Mouse (Mus musculus): Measurements from ENCODE around the gene Hoxa5. TPM values are rescaled to one million over a fixed set of nuclear protein-coding genes. Genes with fewer than 3 reads are reported as not detected.

Gene Hoxa5
- polyA plus RNA-seq, 1 experiment = 0.06 TPM

DNA sequence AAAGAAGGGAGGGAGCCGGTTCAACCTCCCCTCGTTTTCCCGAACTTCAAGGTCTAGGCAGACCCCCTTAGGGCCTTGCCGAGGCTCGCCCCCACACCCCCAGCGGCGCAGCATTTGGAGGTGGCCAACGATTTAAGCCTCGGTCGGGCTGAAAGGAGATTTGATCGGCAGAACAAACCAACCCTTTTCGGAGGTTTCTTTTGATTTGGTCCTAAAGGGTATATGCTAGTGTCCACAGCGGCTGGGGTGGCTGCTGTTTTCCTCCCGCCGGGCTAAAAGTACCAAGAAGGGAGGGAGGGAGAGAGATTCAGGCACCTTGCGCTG lies 45.0 kb upstream of the Hoxa5 start:
- Histone ChIP-seq H3K27me3 (ENCODE audit: control insufficient read depth, insufficient read depth, low read length) (peaks cover 28% of the 10 kb centered on the region), H3K27ac (ENCODE audit: control insufficient read depth, insufficient read depth, low read depth, low read length) (no peak overlapping the region), H3K4me1 (ENCODE audit: control insufficient read depth, insufficient read depth, low read length) (peaks cover 15% of the 10 kb centered on the region), H3K4me3 (ENCODE audit: control insufficient read depth, low read depth, low read length) (no peak overlapping the region), H3K36me3 (ENCODE audit: control insufficient read depth, insufficient read depth, low read length) (no peaks in the 10 kb centered on the region)
- TF ChIP-seq CTCF (IDR thresholded peaks at IDR 0.05; ENCODE audit: control insufficient read depth, insufficient read depth, insufficient replicate concordance, low read depth, low read length) (no peak), POLR2A (IDR thresholded peaks at IDR 0.05; ENCODE audit: control insufficient read depth, low read depth, low read length) (no peak)

DNA sequence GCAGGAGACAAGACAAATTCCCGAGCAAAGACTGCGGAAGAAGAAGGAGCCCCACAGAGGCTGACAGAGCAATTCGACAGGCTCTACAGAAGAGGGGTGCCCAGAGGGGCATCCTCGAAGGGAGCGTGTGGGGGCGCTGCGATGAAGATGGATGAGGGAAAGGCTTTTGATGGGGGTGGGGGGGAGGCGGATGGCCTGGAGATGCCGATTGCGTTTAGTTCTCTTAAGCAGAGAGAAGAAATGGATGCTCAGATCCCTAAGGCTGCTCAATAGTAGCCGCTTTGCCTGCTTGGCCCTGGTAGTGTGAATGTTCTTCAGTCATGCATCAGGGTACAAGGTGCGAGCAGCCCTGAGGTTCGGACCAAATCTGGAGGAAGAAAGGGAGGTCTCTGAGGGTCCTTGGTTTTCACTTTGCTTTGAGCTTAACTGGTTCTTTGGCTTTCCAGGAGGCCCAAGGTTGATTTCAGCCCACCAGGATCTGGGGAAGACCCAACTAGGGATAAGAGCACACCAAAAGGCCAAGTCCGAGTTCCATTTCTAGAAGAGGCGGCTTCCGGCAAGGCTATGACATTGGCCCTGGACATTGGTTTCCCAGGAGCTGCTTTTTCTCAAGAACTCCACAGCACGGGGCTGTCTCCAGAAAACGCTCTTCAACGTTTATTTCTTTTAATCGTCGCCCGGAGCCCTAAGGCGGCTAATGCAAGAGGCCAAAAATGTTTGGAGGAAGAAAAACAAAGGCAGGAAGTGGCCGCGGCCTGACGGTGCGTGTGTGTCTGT lies 44.4 kb upstream of the Hoxa5 start:
- no peak overlapping the region for H3K4me3 ChIP-seq (ENCODE audit: control insufficient read depth, low read depth, low read length)
- H3K27me3 ChIP-seq (ENCODE audit: control insufficient read depth, insufficient read depth, low read length) = peaks cover 30% of the 10 kb centered on the region
- H3K4me1 ChIP-seq (ENCODE audit: control insufficient read depth, insufficient read depth, low read length) = peaks cover 17% of the 10 kb centered on the region
- TF ChIP-seq CTCF (IDR thresholded peaks at IDR 0.05; ENCODE audit: control insufficient read depth, insufficient read depth, insufficient replicate concordance, low read depth, low read length) = no peak
- no peak for TF ChIP-seq POLR2A (IDR thresholded peaks at IDR 0.05; ENCODE audit: control insufficient read depth, low read depth, low read length)
- no peak overlapping the region for H3K27ac ChIP-seq (ENCODE audit: control insufficient read depth, insufficient read depth, low read depth, low read length)
- no peaks in the 10 kb centered on the region for H3K36me3 ChIP-seq (ENCODE audit: control insufficient read depth, insufficient read depth, low read length)

DNA sequence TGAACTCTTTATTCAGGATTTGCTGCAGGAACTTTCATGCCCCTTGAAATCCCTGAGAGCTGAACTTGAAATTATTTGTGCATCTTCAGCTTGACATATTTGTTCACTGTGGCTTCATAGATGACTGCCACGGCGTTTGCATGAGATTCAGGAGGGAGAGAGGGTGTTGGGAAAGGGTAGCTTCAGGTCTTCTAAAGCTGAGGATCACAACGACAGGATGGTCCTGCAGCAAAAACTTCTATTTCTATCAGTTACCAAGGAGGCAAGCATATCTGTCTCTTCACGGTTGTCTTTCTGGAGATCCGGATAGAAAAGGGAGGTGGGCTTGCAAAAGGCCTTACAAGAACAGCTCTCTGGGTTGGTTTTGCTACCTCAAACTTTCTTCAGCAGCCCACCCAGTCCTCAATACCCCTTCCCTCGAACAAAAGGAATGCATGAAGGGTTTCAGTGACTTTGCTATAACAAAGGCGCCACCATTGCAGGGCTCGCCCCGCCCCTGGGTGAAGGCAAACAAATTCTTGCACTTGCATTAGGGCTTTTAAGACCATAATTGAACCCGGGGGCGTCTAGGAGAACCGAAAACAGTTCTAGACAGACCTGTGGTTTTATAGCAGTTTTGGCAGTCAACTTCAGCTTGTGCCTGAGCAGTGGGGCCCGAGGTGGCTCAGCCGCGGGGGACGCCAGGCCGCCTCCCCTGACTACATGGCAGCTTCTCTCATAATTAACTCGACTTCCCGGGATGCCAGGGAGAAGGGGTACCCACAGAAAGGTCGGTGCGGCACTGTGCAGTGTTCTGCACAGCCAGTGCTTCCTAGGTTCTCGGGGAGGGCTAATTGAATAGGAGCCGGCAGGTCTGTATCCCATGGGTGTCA lies 43.6 kb upstream of the Hoxa5 start:
- no peak overlapping the region for H3K4me3 ChIP-seq (ENCODE audit: control insufficient read depth, low read depth, low read length)
- TF ChIP-seq CTCF (IDR thresholded peaks at IDR 0.05; ENCODE audit: control insufficient read depth, insufficient read depth, insufficient replicate concordance, low read depth, low read length) (no peak), POLR2A (IDR thresholded peaks at IDR 0.05; ENCODE audit: control insufficient read depth, low read depth, low read length) (no peak)
- peaks cover 32% of the 10 kb centered on the region for H3K27me3 ChIP-seq (ENCODE audit: control insufficient read depth, insufficient read depth, low read length)
- H3K36me3 ChIP-seq (ENCODE audit: control insufficient read depth, insufficient read depth, low read length) = no peaks in the 10 kb centered on the region
- no peak overlapping the region for H3K27ac ChIP-seq (ENCODE audit: control insufficient read depth, insufficient read depth, low read depth, low read length)
- peaks cover 13% of the 10 kb centered on the region for H3K4me1 ChIP-seq (ENCODE audit: control insufficient read depth, insufficient read depth, low read length)

DNA sequence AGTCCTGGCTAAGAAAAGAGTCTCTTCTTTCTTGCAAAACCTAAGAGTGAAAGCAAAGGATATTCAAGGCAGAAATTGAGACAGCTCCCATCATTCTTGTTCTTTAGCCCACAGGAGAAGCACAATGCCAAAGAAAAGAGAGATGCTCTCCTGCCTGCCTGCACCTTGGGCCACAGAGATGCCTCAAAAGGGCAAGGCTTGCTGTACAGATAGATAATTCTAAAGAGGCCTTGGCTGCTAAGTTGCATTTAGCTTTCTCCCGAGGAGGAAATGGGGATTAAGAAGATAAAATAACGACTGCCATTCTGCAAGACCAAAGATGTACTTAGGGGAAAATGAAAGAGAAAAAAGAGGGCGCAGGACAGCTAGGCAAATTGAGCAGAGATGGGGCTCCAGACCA lies 42.5 kb upstream of the Hoxa5 start:
- Histone ChIP-seq H3K27me3 (ENCODE audit: control insufficient read depth, insufficient read depth, low read length) (peaks cover 27% of the 10 kb centered on the region), H3K4me1 (ENCODE audit: control insufficient read depth, insufficient read depth, low read length) (peaks cover 8% of the 10 kb centered on the region; the same call in 1 of the 2 replicates), H3K27ac (ENCODE audit: control insufficient read depth, insufficient read depth, low read depth, low read length) (no peak overlapping the region), H3K4me3 (ENCODE audit: control insufficient read depth, low read depth, low read length) (no peak overlapping the region), H3K36me3 (ENCODE audit: control insufficient read depth, insufficient read depth, low read length) (no peaks in the 10 kb centered on the region)
- TF ChIP-seq POLR2A (IDR thresholded peaks at IDR 0.05; ENCODE audit: control insufficient read depth, low read depth, low read length) (no peak), CTCF (IDR thresholded peaks at IDR 0.05; ENCODE audit: control insufficient read depth, insufficient read depth, insufficient replicate concordance, low read depth, low read length) (no peak)

DNA sequence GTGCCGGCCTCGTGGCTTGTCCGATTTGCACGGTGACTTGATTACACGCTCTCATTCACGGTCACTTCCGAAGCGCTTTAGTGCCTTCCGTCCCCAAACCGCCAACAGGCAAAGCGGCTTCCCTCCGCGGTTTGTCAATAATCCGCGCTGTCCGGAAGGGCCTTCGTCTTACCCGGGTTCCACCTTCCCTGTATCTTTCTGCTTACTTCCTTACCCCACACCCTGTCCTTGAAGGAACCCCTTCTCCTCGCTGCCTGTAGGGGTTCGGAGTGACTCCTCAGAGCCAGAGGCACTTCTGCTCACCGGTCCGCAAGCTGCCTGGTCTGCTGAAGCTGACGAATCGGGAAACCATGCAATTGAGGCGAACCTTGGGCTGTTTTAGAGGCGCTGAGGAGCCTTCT lies 42.0 kb upstream of the Hoxa5 start:
- Histone ChIP-seq H3K4me1 (ENCODE audit: control insufficient read depth, insufficient read depth, low read length) (peaks cover 8% of the 10 kb centered on the region; the same call in 1 of the 2 replicates), H3K36me3 (ENCODE audit: control insufficient read depth, insufficient read depth, low read length) (no peaks in the 10 kb centered on the region), H3K27me3 (ENCODE audit: control insufficient read depth, insufficient read depth, low read length) (peaks cover 27% of the 10 kb centered on the region), H3K27ac (ENCODE audit: control insufficient read depth, insufficient read depth, low read depth, low read length) (no peak overlapping the region), H3K4me3 (ENCODE audit: control insufficient read depth, low read depth, low read length) (no peak overlapping the region)
- no peak for TF ChIP-seq CTCF (IDR thresholded peaks at IDR 0.05; ENCODE audit: control insufficient read depth, insufficient read depth, insufficient replicate concordance, low read depth, low read length)

DNA sequence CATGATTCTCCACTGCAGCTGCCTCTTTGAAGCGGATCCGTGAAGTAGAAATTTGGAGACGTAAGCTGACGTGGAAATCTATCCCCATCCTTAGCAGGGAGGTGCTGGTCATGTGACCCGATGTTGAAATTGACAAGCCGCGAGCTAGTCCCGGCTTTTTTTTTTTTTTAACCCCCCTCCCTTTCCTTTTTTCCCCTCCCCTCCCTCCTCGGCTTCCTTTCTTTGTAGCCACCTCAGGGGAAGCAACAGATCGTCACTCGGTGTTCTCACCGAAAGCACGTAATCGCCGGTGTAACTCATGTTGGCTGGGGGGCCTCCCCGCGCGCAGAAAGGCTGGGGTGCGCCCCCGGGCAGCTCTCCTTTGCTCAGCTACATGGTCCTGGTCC lies 41.4 kb upstream of the Hoxa5 start, which contains the start of gene Hoxa11:
Gene Hoxa11 (minus strand): TSS at position 54 of the 386 bp plus-strand sequence.
- H3K4me1 ChIP-seq (ENCODE audit: control insufficient read depth, insufficient read depth, low read length) = peaks cover 8% of the 10 kb centered on the region; the same call in 1 of the 2 replicates
- TF ChIP-seq CTCF (IDR thresholded peaks at IDR 0.05; ENCODE audit: control insufficient read depth, insufficient read depth, insufficient replicate concordance, low read depth, low read length) (no peak), POLR2A (IDR thresholded peaks at IDR 0.05; ENCODE audit: control insufficient read depth, low read depth, low read length) (no peak)
- H3K4me3 ChIP-seq (ENCODE audit: control insufficient read depth, low read depth, low read length) = no peak within 1 kb of the TSS; the same call in 1 of the 2 replicates
- peaks cover 27% of the 10 kb centered on the region for H3K27me3 ChIP-seq (ENCODE audit: control insufficient read depth, insufficient read depth, low read length)
- no peaks in the 10 kb centered on the region for H3K36me3 ChIP-seq (ENCODE audit: control insufficient read depth, insufficient read depth, low read length)
- no peak within 1 kb of the TSS for H3K27ac ChIP-seq (ENCODE audit: control insufficient read depth, insufficient read depth, low read depth, low read length)

DNA sequence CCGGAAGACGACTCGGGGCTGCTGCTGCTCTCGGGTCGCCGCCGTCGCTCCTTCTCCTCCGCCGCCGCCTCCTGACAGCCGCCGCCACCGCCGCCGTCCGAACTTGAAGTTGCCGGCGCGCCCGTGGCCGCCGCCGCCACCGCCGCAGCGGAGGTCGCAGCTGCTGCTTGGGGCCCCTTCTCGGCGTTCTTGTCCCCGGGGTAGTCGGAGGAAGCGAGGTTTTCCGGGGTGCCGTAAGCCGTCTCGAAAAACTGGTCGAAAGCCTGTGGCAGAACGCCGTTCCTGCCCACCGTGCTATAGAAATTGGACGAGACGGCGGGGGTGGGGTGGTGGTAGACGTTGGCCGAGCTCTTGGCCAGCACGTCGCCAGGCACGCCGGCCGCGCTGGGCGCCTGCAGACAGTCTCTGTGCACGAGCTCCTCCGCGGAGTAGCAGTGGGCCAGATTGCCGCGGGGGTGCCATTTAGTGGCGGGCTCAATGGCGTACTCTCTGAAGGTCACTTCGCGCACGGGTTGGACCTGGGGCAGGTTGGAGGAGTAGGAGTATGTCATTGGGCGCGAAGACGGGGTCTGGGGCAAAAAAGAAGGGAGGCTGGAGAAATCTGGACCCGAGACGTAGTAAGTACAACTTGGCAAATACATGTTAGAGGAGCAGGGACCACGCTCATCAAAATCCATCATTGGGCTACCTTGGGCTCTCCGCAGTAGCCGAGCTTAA lies 40.8 kb upstream of the Hoxa5 start:
- no peak overlapping the region; the same call in 1 of the 2 replicates for H3K4me3 ChIP-seq (ENCODE audit: control insufficient read depth, low read depth, low read length)
- TF ChIP-seq POLR2A (IDR thresholded peaks at IDR 0.05; ENCODE audit: control insufficient read depth, low read depth, low read length) (no peak), CTCF (IDR thresholded peaks at IDR 0.05; ENCODE audit: control insufficient read depth, insufficient read depth, insufficient replicate concordance, low read depth, low read length) (no peak)
- no peak overlapping the region for H3K27ac ChIP-seq (ENCODE audit: control insufficient read depth, insufficient read depth, low read depth, low read length)
- H3K4me1 ChIP-seq (ENCODE audit: control insufficient read depth, insufficient read depth, low read length) = peaks cover 8% of the 10 kb centered on the region; the same call in 1 of the 2 replicates
- H3K27me3 ChIP-seq (ENCODE audit: control insufficient read depth, insufficient read depth, low read length) = peaks cover 27% of the 10 kb centered on the region
- no peaks in the 10 kb centered on the region for H3K36me3 ChIP-seq (ENCODE audit: control insufficient read depth, insufficient read depth, low read length)

Measured in testis, adult 2 months (tissue).